Mouse (Mus musculus) intestine, postnatal 0 days (tissue): ENCODE measurements at regions not wholly inside any gene's neighbourhood (a gene's known extent, or its start where the extent isn't known, plus 50 kb on each side); places are given as distances from the start of the nearest gene placed in this dataset.

Experiments used
- ATAC-seq: fragments of 200-750 bp; cut with Nextera tagmentation; 2 replicates; pipeline ENCODE4 v1.8.0; 2017; ENCODE audit warnings: mild to moderate bottlenecking, moderate TSS enrichment, moderate library complexity
- H3K27ac ChIP-seq: fragments of 300-500 bp; sonication (generic); 2 replicates; pipeline ENCODE4 v1.5.1; 2014; ENCODE audit warnings: mild to moderate bottlenecking, low read depth, low read length, moderate library complexity
- H3K27me3 ChIP-seq: fragments of 300-500 bp; sonication (generic); replicated peaks from 2 replicates; pipeline ENCODE4 v1.6.1; 2014; ENCODE audit warnings: low read length, mixed read lengths; ENCODE audit not compliant: control insufficient read depth, insufficient read depth
- H3K36me3 ChIP-seq: fragments of 300-500 bp; sonication (generic); 2 replicates; pipeline ENCODE4 v1.6.1; 2014; ENCODE audit warnings: mild to moderate bottlenecking, moderate library complexity; ENCODE audit not compliant: control insufficient read depth, insufficient read depth
- H3K4me1 ChIP-seq: fragments of 300-500 bp; sonication (generic); replicated peaks from 2 replicates; pipeline ENCODE4 v1.6.1; 2014; ENCODE audit warnings: antibody characterized with exemption, low read length, mixed read lengths; ENCODE audit not compliant: control insufficient read depth, insufficient read depth
- H3K4me2 ChIP-seq: fragments of 300-500 bp; sonication (generic); replicated peaks from 2 replicates; pipeline ENCODE4 v1.6.1; 2014; ENCODE audit warnings: low read depth, mild to moderate bottlenecking, moderate library complexity
- H3K4me3 ChIP-seq: fragments of 300-500 bp; sonication (generic); 2 replicates; pipeline ENCODE4 v1.5.1; 2014; ENCODE audit warnings: low read depth, low read length
- H3K9ac ChIP-seq: fragments of 300-500 bp; sonication (generic); 2 replicates; pipeline ENCODE4 v1.6.1; 2014; ENCODE audit warnings: mild to moderate bottlenecking, low read depth, low read length
- H3K9me3 ChIP-seq: fragments of 300-500 bp; sonication (generic); 2 replicates; pipeline ENCODE4 v1.6.1; 2016; ENCODE audit warnings: mixed run types; ENCODE audit not compliant: control insufficient read depth
- CTCF ChIP-seq: sonication (generic); IDR thresholded peaks from 2 replicates; pipeline ENCODE4 v1.5.1; 2016; ENCODE audit warnings: low read depth, mild to moderate bottlenecking, control low read depth, antibody characterized with exemption, moderate library complexity
- WGBS: fragments of 180-500 bp; shearing (Covaris S2); extraction: QIAGEN DNeasy Blood & Tissue Kit; methylation state at CpG from one replicate; pipeline ENCODE4 v1.1.7; 2014; 5-methylcytosine and 5-hydroxymethylcytosine counted together

GRCm38 (mm10) chr4:67932481-67932880, 1021.7 kb downstream of the Brinp1 start:
- no peaks in the 10 kb centered on the region for H3K36me3 ChIP-seq
- no peaks in the 10 kb centered on the region for H3K27me3 ChIP-seq
- WGBS, result 70% methylated on average over 2 of the region's 2 CpGs
- no peak overlapping the region for H3K4me2 ChIP-seq
- TF ChIP-seq CTCF, result no peak
- ATAC-seq, result no peak
- no peak overlapping the region for H3K27ac ChIP-seq
- no peaks in the 10 kb centered on the region for H3K9me3 ChIP-seq
- H3K4me3 ChIP-seq, result no peak overlapping the region
- H3K9ac ChIP-seq, result no peak overlapping the region
- H3K4me1 ChIP-seq, result no peaks in the 10 kb centered on the region

- no peak for TF ChIP-seq CTCF
- no peak overlapping the region for H3K27ac ChIP-seq
- no peaks in the 10 kb centered on the region for H3K9me3 ChIP-seq
- no peak for ATAC-seq
- H3K4me3 ChIP-seq, result no peak overlapping the region
- no peaks in the 10 kb centered on the region for H3K27me3 ChIP-seq
- no peak overlapping the region for H3K4me2 ChIP-seq
- 78% methylated on average over 1 of the region's 1 CpGs for WGBS
- no peaks in the 10 kb centered on the region for H3K36me3 ChIP-seq
- no peaks in the 10 kb centered on the region for H3K4me1 ChIP-seq
- no peak overlapping the region for H3K9ac ChIP-seq
Measured at GRCm38 (mm10) chr4:67899109-67899508, 1055.1 kb downstream of the Brinp1 start.

- no peaks in the 10 kb centered on the region for H3K4me1 ChIP-seq
- no peak overlapping the region for H3K4me2 ChIP-seq
- no peak overlapping the region for H3K4me3 ChIP-seq
- ATAC-seq, result no peak
- TF ChIP-seq CTCF, result no peak
- H3K9me3 ChIP-seq, result no peaks in the 10 kb centered on the region
- H3K27me3 ChIP-seq, result no peaks in the 10 kb centered on the region
- 68% methylated on average over 1 of the region's 1 CpGs for WGBS
- H3K27ac ChIP-seq, result no peak overlapping the region
- no peak overlapping the region for H3K9ac ChIP-seq
- H3K36me3 ChIP-seq, result no peaks in the 10 kb centered on the region
Measured at GRCm38 (mm10) chr4:67891946-67892575, 1062.1 kb downstream of the Brinp1 start.

GRCm38 (mm10) chr4:67887954-67888353, 1060.6 kb downstream of the Tlr4 start:
- Histone ChIP-seq H3K36me3 (no peaks in the 10 kb centered on the region), H3K9me3 (no peaks in the 10 kb centered on the region), H3K27me3 (no peaks in the 10 kb centered on the region), H3K4me1 (no peaks in the 10 kb centered on the region), H3K4me2 (no peak overlapping the region), H3K9ac (no peak overlapping the region), H3K4me3 (no peak overlapping the region), H3K27ac (no peak overlapping the region)
- TF ChIP-seq CTCF, result no peak
- no peak for ATAC-seq

GRCm38 (mm10) chr4:67885204-67885603, 1057.8 kb downstream of the Tlr4 start:
- Histone ChIP-seq H3K4me2 (no peak overlapping the region), H3K36me3 (no peaks in the 10 kb centered on the region), H3K9me3 (no peaks in the 10 kb centered on the region), H3K27me3 (no peaks in the 10 kb centered on the region), H3K4me3 (no peak overlapping the region), H3K27ac (no peak overlapping the region), H3K9ac (no peak overlapping the region), H3K4me1 (no peaks in the 10 kb centered on the region)
- no peak for ATAC-seq
- no peak for TF ChIP-seq CTCF

GRCm38 (mm10) chr4:67862218-67862617, 1034.8 kb downstream of the Tlr4 start:
- ATAC-seq, result no peak
- Histone ChIP-seq H3K9me3 (no peaks in the 10 kb centered on the region), H3K27me3 (no peaks in the 10 kb centered on the region), H3K4me2 (no peak overlapping the region), H3K27ac (no peak overlapping the region), H3K36me3 (no peaks in the 10 kb centered on the region), H3K4me1 (no peaks in the 10 kb centered on the region), H3K9ac (no peak overlapping the region), H3K4me3 (no peak overlapping the region)
- TF ChIP-seq CTCF, result no peak
- WGBS, result 75% methylated on average over 2 of the region's 2 CpGs

- WGBS, result 90% methylated on average over 1 of the region's 1 CpGs
- Histone ChIP-seq H3K27ac (no peak overlapping the region), H3K4me1 (no peaks in the 10 kb centered on the region), H3K4me2 (no peak overlapping the region), H3K9ac (no peak overlapping the region), H3K9me3 (no peaks in the 10 kb centered on the region), H3K27me3 (no peaks in the 10 kb centered on the region), H3K36me3 (no peaks in the 10 kb centered on the region), H3K4me3 (no peak overlapping the region)
- ATAC-seq, result no peak
- TF ChIP-seq CTCF, result 0 out of 2 replicates have a peak, but pooled peaks have one; percentile 1
Measured at GRCm38 (mm10) chr4:67861801-67862200, 1034.4 kb downstream of the Tlr4 start.
